Mouse (Mus musculus) adrenal gland, postnatal 14 days (tissue): ENCODE data around the gene Cyp4v3. TPM values are rescaled to one million over a fixed set of nuclear protein-coding genes. Genes with fewer than 3 reads are reported as not detected.
A peak's percentile ranks its signal among the peaks of the same experiment; 100 is the strongest.

Source experiments
- DNase-seq: peaks from one replicate; pipeline ENCODE4 v3.0.0; 2021; ENCODE audit warnings: mixed read lengths
- total RNA-seq: library from RNA; stranded (reverse); gene quantifications from 2 replicates; pipeline ENCODE4 v1.2.3, GENCODE M21; 2021

The Cyp4v3 gene
- total RNA-seq, 1 experiment from 2014 or later, result 18.6 TPM

- DNase-seq, result no peak
Measured at GRCm38 (mm10) chr8:45320930-45321329, 12.1 kb downstream of the Cyp4v3 start.

- DNase-seq, result no peak
Measured at GRCm38 (mm10) chr8:45310967-45311366, 22.0 kb downstream of the Cyp4v3 start.

GRCm38 (mm10) chr8:45308366-45308765 lies 24.6 kb downstream of the Cyp4v3 start, which contains the start of gene Gm45753:
Gene Gm45753 (minus strand): TSS chr8:45308466.
- DNase-seq, result no peak

GRCm38 (mm10) chr8:45305479-45305878 lies 27.5 kb downstream of the Cyp4v3 start:
- no peak for DNase-seq

DNA sequence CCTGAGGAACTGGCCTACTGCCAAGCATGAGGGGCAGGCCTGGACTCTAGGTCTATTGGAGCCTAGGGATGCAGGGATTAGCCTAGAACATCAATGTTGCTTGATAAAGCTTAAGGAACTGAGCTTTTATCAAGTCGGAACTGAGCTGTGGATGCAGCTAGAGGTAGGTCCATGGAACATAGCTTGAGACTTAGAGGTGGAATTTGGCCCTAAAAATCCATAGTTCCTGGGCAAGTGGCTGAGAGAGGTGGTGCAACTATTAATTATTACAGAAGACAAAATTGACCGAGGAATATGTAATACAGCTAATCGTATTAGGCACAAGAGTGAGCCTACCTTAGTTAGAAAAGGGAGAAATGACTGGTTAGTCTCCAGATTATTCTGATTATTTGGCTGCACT lies 28.7 kb downstream of the Cyp4v3 start:
- no peak for DNase-seq

DNA sequence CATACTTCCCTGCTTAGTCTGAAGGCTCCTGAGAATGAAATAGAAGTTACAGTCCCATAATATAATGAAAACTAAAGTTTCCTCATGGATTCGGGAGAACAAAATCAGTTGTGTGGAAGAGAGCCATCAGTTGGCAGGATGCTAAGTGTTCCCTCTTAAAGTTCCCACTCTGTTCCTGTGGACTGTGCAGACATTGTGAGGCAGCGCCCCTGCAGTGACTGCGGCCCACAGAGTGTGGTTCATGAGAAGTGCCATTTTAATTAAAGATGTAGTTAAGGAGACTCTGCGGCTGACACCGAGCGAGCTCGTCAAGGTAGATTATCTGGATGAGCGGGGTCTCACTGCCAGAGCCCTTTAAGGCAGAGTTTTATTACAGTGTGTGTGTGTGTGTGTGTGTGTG lies 30.6 kb downstream of the Cyp4v3 start:
- DNase-seq, result no peak

- DNase-seq, result no peak
Measured at GRCm38 (mm10) chr8:45295276-45295675, 37.7 kb downstream of the Cyp4v3 start.

DNA sequence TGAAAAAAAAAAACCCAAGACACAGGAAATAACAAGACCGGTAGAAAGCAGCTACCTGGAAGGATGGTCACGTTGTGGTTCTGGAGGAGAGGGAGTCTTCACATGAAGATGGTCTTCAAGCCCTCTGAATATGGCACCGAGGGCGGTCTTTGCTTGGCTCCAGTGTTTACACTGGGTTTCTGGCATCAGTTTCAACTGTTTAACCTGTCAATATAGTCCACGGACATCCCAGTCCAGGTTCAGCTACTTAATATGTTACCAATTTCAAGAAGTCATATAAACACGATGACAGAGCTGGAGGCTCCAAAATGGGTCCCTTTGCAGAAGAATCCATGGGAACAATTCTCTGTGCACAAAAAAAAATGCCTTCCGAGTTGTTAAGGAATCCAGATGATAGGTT lies 38.3 kb downstream of the Cyp4v3 start, which contains the start of gene Klkb1:
TSS of gene Klkb1 (minus strand) at position 173 of the 400 bp plus-strand sequence.
- DNase-seq, result no peak

DNA sequence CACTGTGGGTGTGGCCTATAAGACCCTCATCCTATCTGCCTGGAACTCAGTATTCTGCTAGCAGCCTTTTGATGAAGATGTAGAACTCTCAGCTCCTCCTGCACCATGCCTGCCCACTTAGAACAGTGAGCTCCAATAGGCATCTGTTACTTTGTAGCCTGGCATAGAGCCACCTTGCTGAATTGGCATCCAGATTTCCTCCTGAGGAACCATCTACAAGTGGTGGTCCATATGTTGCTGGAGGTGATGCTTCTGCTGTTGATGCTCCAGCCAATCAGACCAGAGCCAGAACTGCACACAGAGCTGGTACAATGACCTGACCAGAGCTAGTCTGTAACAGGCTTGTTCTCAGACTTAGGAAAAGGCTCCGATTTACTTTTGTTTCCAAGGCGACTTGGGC lies 41.2 kb downstream of the Cyp4v3 start:
- DNase-seq, result no peak

GRCm38 (mm10) chr8:45281630-45282029 lies 51.4 kb downstream of the Cyp4v3 start:
- no peak for DNase-seq

- no peak for DNase-seq
Measured at GRCm38 (mm10) chr8:45277453-45277852, 55.6 kb downstream of the Cyp4v3 start.

GRCm38 (mm10) chr8:45274317-45274716 lies 58.7 kb downstream of the Cyp4v3 start:
- DNase-seq, result no peak

DNA sequence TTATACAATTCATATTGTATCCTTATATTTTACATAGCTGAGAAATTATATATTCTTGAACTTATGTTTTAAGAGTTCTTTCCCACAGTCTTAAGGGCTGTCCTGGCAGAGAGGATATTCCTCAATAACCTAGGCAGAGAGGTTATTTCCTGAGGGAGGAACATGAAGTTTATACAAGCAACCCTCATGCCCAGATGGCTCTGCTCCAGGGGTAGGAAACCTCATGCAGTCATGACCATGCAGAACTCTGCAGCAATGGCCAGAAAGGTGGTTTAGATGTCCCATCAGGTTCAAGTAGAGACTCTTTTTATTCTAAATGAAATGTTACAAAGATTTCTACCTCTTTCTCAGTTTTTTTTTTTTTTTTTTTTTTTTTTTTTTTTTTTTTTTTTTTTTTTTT lies 64.0 kb downstream of the Cyp4v3 start:
- DNase-seq, result peak; percentile 23

DNA sequence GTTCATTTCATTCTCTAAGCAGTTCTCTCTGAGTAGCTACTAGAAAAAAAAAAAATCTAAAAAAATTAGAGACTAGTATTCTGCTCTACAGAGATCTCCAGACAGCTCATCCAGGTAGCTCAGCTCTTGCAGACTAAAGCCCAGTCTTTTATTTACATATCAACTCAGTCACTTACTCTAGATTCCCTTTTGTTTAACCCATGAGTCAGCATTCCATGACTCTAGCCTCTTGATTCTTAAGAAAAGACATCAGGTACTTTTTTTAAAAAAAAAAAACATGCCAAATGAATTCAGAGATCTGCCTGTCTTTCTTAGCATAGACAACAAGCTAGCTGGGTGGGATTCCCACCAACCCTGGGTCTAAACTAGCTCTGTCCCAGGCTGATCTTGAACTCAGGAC lies 64.5 kb downstream of the Cyp4v3 start:
- no peak for DNase-seq

DNA sequence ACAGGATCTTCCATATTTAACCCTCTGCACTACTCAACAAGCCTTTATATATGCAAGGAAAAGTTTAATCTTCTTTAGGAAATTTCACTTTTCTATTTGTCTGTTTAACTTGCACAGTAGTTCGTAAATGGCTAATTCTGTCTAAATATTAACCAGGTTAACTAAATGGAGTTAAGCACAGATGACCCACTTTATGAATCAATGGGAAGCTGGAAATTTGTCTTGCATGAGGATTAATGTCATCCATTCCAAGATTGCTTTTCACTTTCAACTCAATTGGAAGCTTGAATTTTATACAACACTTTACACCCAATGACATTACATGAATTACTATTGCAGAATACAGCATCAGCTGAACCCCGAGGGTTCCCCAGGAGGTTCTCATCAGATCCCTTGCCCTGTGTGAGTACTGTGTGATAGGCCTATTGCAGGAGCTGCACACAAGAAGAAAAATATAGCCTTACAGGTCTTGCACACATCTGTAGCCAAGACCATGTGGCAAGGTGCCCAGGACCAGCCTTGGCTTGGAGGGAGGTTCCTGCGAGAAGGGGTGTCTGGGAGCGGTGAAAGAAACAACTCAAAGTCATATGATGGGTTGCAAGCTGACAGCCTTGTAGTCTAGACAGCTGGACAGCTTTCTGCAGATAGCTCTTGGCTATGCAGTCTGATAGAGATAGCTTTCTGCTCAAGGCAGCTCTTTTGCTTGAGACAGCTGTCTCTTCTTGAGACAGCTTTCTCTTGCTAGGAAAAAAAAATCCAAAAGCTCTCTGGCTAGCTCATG lies 65.2 kb downstream of the Cyp4v3 start:
- peak; percentile 55 for DNase-seq

DNA sequence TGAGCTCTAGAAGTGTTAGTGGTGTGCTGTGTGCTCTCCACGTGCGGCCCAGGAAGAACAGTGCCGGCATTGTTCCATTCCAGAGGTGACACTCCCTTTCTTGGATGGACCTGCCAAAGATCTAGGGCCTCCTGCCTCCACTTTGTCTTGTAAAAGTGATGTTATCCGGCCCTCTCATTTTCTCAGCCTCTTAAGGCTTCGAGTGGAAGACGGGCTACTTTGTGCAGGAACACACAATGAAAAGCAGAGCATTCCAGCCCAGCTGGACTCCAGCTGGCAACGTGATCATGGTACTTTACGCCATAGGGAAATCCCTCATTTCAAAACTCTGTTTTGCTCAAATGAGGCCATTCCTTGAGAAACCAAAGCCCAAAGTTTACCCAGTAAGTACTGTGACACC lies 66.0 kb downstream of the Cyp4v3 start:
- peak; percentile 11 for DNase-seq

DNA sequence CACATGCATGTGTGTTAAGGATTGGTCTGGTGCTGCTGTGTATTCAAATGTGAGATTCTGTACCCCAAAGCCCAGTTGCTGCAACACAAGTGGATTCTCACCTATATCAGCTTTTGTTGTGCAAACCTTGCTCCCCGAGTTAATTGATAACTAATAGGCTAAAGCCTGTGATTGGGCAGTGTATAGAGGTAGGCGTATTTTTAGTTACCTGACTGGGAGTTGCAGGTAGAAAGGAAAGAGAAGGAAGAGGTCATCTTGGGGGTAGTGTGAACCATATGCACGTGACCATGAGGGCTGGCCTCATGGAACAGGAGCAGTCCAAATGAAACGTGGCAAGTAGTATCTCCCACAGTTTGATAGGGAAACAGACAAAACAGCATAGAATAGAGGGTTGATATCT lies 68.1 kb downstream of the Cyp4v3 start:
- DNase-seq, result no peak

- DNase-seq, result no peak
Measured at GRCm38 (mm10) chr8:45262851-45263250, 70.2 kb downstream of the Cyp4v3 start.

GRCm38 (mm10) chr8:45261920-45262319 lies 71.1 kb downstream of the Cyp4v3 start, which contains the start of gene F11:
Gene F11 (minus strand): TSS chr8:45262031.
- DNase-seq, result no peak

- no peak for DNase-seq
Measured at GRCm38 (mm10) chr8:45258421-45258820, 74.6 kb downstream of the Cyp4v3 start.

GRCm38 (mm10) chr8:45255040-45255439 lies 78.0 kb downstream of the Cyp4v3 start:
- DNase-seq, result no peak
